Comparison of ENCODE assay signal across 12 mouse cellular contexts in the genomic region with DNA sequence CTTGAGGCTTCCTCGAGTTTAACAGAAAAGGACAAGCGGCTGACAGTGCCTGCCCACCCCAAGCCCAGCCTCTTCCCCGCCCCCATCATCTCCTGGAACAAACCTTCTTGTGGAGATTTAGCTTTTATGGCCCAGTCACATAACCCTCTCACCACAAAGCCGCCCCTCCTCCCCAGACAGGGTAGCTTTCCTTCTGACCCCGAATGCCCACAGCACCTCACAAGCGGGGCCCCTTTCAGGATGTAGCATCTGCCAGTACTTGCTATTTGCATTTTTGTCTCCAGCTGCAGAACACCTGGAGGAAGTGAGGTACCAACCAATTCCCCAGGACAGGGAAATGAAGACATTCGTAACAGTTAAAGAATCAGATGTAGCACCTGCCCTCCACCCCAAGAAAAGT.
A peak's percentile ranks its signal among the peaks of the same experiment; 100 is the strongest.
DNase-seq lines count a peak whose midpoint lies in the region; ATAC-seq and TF ChIP-seq lines count a peak whose summit lies in the region.
"Had no signal": no experiment of that assay in that cellular context is flagged by ENCODE, and none has a peak within 500 bp of the region (broad histone marks: within the 10 kb centered on the region; RNA-seq: fewer than 3 reads in every experiment).

No protein-coding gene starts in this region.

- no peak for DNase-seq in forebrain, embryonic 10.5 days (ENCODE audit: extremely low spot score, low spot score)
- DNase-seq in forebrain, embryonic 14.5 days (ENCODE audit: low spot score) = no peak
- DNase-seq in midbrain, postnatal 0 days (ENCODE audit: low spot score) = no peak
- DNase-seq in midbrain, embryonic 14.5 days = no peak
- peak; percentile 23 for DNase-seq in mesoderm, embryonic 11.5 days (ENCODE audit: low read depth, low spot score)
- peak; percentile 80 for DNase-seq in thymus, postnatal 4 days
- no peak for DNase-seq in left cerebral cortex, adult 8-10 months (ENCODE audit: low spot score in 2 of 2)
- DNase-seq in lung, postnatal 25 days (ENCODE audit: low spot score) = no peak
- DNase-seq: layer of hippocampus, adult 9-11 months; lung, adult 2 months had no signal

- 41% methylated on average over 7 of the region's 7 CpGs for WGBS in forebrain, embryonic 10.5 days
- 48% methylated on average over 7 of the region's 7 CpGs for WGBS in forebrain, embryonic 14.5 days
- WGBS in midbrain, postnatal 0 days = 40% methylated on average over 7 of the region's 7 CpGs
- 36% methylated on average over 7 of the region's 7 CpGs for WGBS in midbrain, embryonic 14.5 days

- peaks cover 19% of the 10 kb centered on the region for H3K4me1 ChIP-seq in forebrain, embryonic 10.5 days
- no peaks in the 10 kb centered on the region; the same call in 1 of the 2 replicates for H3K4me1 ChIP-seq in forebrain, embryonic 14.5 days (ENCODE audit: control insufficient read depth, insufficient read depth, low read length)
- no peaks in the 10 kb centered on the region for H3K4me1 ChIP-seq in midbrain, postnatal 0 days (ENCODE audit: insufficient read depth, low read length)
- 0 out of 2 replicates have a peak, but pooled peaks cover 3% of the 10 kb centered on the region for H3K4me1 ChIP-seq in midbrain, embryonic 14.5 days (ENCODE audit: control insufficient read depth, insufficient read depth, low read length)

- no peak overlapping the region for H3K4me2 ChIP-seq in forebrain, embryonic 14.5 days (ENCODE audit: low read length)
- no peak overlapping the region for H3K4me2 ChIP-seq in midbrain, postnatal 0 days (ENCODE audit: low read depth, low read length, poor library complexity, severe bottlenecking)
- no peak overlapping the region for H3K4me2 ChIP-seq in midbrain, embryonic 14.5 days (ENCODE audit: low read length)
- H3K4me2 ChIP-seq: heart, embryonic 15.5 days; midbrain, embryonic 15.5 days had no signal

- no peak for TF ChIP-seq CTCF in midbrain, postnatal 0 days (IDR thresholded peaks at IDR 0.05)

- no peak overlapping the region for H3K4me3 ChIP-seq in forebrain, embryonic 10.5 days
- no peak overlapping the region for H3K4me3 ChIP-seq in forebrain, embryonic 14.5 days (ENCODE audit: low read depth, low read length)
- no peak overlapping the region for H3K4me3 ChIP-seq in midbrain, postnatal 0 days (ENCODE audit: low read depth, low read length)
- H3K4me3 ChIP-seq in midbrain, embryonic 14.5 days (replicated peaks; ENCODE audit: low read depth, low read length) = no peak overlapping the region
- H3K4me3 ChIP-seq: heart, embryonic 15.5 days; midbrain, embryonic 15.5 days had no signal

- peaks cover 4% of the 10 kb centered on the region; the same call in 1 of the 2 replicates for H3K27me3 ChIP-seq in forebrain, embryonic 10.5 days (ENCODE audit: poor library complexity, severe bottlenecking)
- H3K27me3 ChIP-seq in forebrain, embryonic 14.5 days (replicated peaks; ENCODE audit: control insufficient read depth, insufficient read depth, low read length) = no peaks in the 10 kb centered on the region
- no peaks in the 10 kb centered on the region for H3K27me3 ChIP-seq in midbrain, postnatal 0 days (ENCODE audit: insufficient read depth, low read length)
- H3K27me3 ChIP-seq in midbrain, embryonic 14.5 days (ENCODE audit: control insufficient read depth, insufficient read depth, low read length) = no peaks in the 10 kb centered on the region
- H3K27me3 ChIP-seq: heart, embryonic 15.5 days; midbrain, embryonic 15.5 days had no signal

- H3K9me3 ChIP-seq in forebrain, embryonic 10.5 days = no peaks in the 10 kb centered on the region
- H3K9me3 ChIP-seq in forebrain, embryonic 14.5 days (replicated peaks; ENCODE audit: control insufficient read depth, low read length) = no peaks in the 10 kb centered on the region
- H3K9me3 ChIP-seq in midbrain, postnatal 0 days (ENCODE audit: low read length) = no peaks in the 10 kb centered on the region
- H3K9me3 ChIP-seq in midbrain, embryonic 14.5 days (ENCODE audit: control insufficient read depth, low read length) = no peaks in the 10 kb centered on the region
- H3K9me3 ChIP-seq: heart, embryonic 15.5 days; midbrain, embryonic 15.5 days had no signal

- no peaks in the 10 kb centered on the region for H3K36me3 ChIP-seq in forebrain, embryonic 10.5 days (replicated peaks)
- no peaks in the 10 kb centered on the region for H3K36me3 ChIP-seq in forebrain, embryonic 14.5 days (ENCODE audit: control insufficient read depth, insufficient read depth, low read length)
- no peaks in the 10 kb centered on the region for H3K36me3 ChIP-seq in midbrain, postnatal 0 days (ENCODE audit: insufficient read depth, low read length)
- no peaks in the 10 kb centered on the region for H3K36me3 ChIP-seq in midbrain, embryonic 14.5 days (ENCODE audit: control insufficient read depth, insufficient read depth, low read length)
- H3K36me3 ChIP-seq: heart, embryonic 15.5 days; midbrain, embryonic 15.5 days had no signal

- peak overlapping the region; percentile 4; the same call in 1 of the 2 replicates for H3K27ac ChIP-seq in forebrain, embryonic 10.5 days
- H3K27ac ChIP-seq in forebrain, embryonic 14.5 days (ENCODE audit: low read depth, low read length) = no peak overlapping the region
- no peak overlapping the region for H3K27ac ChIP-seq in midbrain, postnatal 0 days (ENCODE audit: low read depth, low read length)
- H3K27ac ChIP-seq in midbrain, embryonic 14.5 days (replicated peaks; ENCODE audit: low read depth, low read length) = no peak overlapping the region
- H3K27ac ChIP-seq: heart, embryonic 15.5 days; midbrain, embryonic 15.5 days had no signal

- H3K9ac ChIP-seq in forebrain, embryonic 14.5 days (ENCODE audit: low read length) = no peak overlapping the region
- H3K9ac ChIP-seq in midbrain, postnatal 0 days (replicated peaks; ENCODE audit: low read length, poor library complexity, severe bottlenecking) = no peak overlapping the region
- no peak overlapping the region for H3K9ac ChIP-seq in midbrain, embryonic 14.5 days (replicated peaks; ENCODE audit: low read length)
- H3K9ac ChIP-seq: heart, embryonic 15.5 days; midbrain, embryonic 15.5 days had no signal

- ATAC-seq in forebrain, embryonic 14.5 days = no peak
- ATAC-seq in midbrain, postnatal 0 days (ENCODE audit: low FRiP score) = 0 out of 2 replicates have a peak, but pooled peaks have one; percentile 17
- ATAC-seq in midbrain, embryonic 14.5 days (ENCODE audit: low FRiP score, low TSS enrichment) = no peak

Comparison
In these comparisons a context has a peak if more than half of its experiments do, and no peak if none do; other contexts are left out.
1. DNase-seq: peak in mesoderm, embryonic 11.5 days (single experiment) and thymus, postnatal 4 days (single experiment); none in forebrain, embryonic 10.5 days (single experiment), forebrain, embryonic 14.5 days (single experiment), midbrain, postnatal 0 days (single experiment), midbrain, embryonic 14.5 days (single experiment), left cerebral cortex, adult 8-10 months (0 of 2) and lung, postnatal 25 days (single experiment).